Mouse (Mus musculus) midbrain, embryonic 15.5 days (tissue): ENCODE data around the gene Zdhhc8. TPM values are rescaled to one million over a fixed set of nuclear protein-coding genes. Genes with fewer than 3 reads are reported as not detected.

Source experiments
- ATAC-seq: fragments of 200-750 bp; cut with Nextera tagmentation; replicated peaks from 2 replicates; pipeline ENCODE4 v1.8.0; 2017; ENCODE audit warnings: moderate TSS enrichment
- H3K27ac ChIP-seq: fragments of 300-500 bp; sonication (generic); 2 replicates; pipeline ENCODE4 v1.5.1; 2015; ENCODE audit warnings: mild to moderate bottlenecking, inconsistent platforms
- H3K27me3 ChIP-seq: fragments of 300-500 bp; sonication (generic); replicated peaks from 2 replicates; pipeline ENCODE4 v1.6.1; 2015; ENCODE audit warnings: inconsistent platforms
- H3K36me3 ChIP-seq: fragments of 300-500 bp; sonication (generic); replicated peaks from 2 replicates; pipeline ENCODE4 v1.6.1; 2015; ENCODE audit warnings: inconsistent platforms
- H3K4me1 ChIP-seq: fragments of 300-500 bp; sonication (generic); 2 replicates; pipeline ENCODE4 v1.6.1; 2015; ENCODE audit warnings: inconsistent platforms
- H3K4me2 ChIP-seq: fragments of 300-500 bp; sonication (generic); 2 replicates; pipeline ENCODE4 v1.6.1; 2015; ENCODE audit warnings: inconsistent platforms, mild to moderate bottlenecking, moderate library complexity
- H3K4me3 ChIP-seq: fragments of 300-500 bp; sonication (generic); 2 replicates; pipeline ENCODE4 v1.5.1; 2015; ENCODE audit warnings: mild to moderate bottlenecking, inconsistent platforms
- H3K9ac ChIP-seq: fragments of 300-500 bp; sonication (generic); 2 replicates; pipeline ENCODE4 v1.6.1; 2015; ENCODE audit warnings: mild to moderate bottlenecking, inconsistent platforms
- H3K9me3 ChIP-seq: fragments of 300-500 bp; sonication (generic); 2 replicates; pipeline ENCODE4 v1.6.1; 2016; ENCODE audit warnings: inconsistent platforms
- WGBS: fragments of 180-500 bp; shearing (Covaris S2); methylation state at CpG from one replicate; pipeline ENCODE4 v1.1.7; 2015; ENCODE audit warnings: mixed read lengths; 5-methylcytosine and 5-hydroxymethylcytosine counted together
- polyA plus RNA-seq: library from polyadenylated mRNA; unstranded; fragments of >200 nt; fragmentation: Nextera tagmentation; extraction: Ambion mirVana; gene quantifications from 2 replicates; pipeline ENCODE4 v1.2.1, GENCODE M21; 2015

The Zdhhc8 gene
- polyA plus RNA-seq = 15.4 and 19.9 TPM in 2 replicates

- Histone ChIP-seq H3K4me2 (peak within 1 kb of the TSS; percentile 82), H3K27ac (peak within 1 kb of the TSS; percentile 92), H3K27me3 (no peaks in the 10 kb centered on the region), H3K9me3 (no peaks in the 10 kb centered on the region), H3K36me3 (peaks cover 12% of the 10 kb centered on the region; the same call in 1 of the 2 replicates), H3K4me1 (peaks cover 40% of the 10 kb centered on the region), H3K4me3 (peak within 1 kb of the TSS; percentile 66), H3K9ac (peak within 1 kb of the TSS; percentile 86)
- WGBS = 0% methylated on average over 61 of the region's 79 CpGs
- peak; percentile 91 for ATAC-seq
Observed at GRCm38 (mm10) chr16:18234671-18235388, at the start of gene Zdhhc8. TSS of gene Zdhhc8 (minus strand) at chr16:18235136.

GRCm38 (mm10) chr16:18275166-18275565 is 40.2 kb upstream of the Zdhhc8 start:
- Histone ChIP-seq H3K9ac (no peak overlapping the region), H3K27ac (no peak overlapping the region), H3K4me1 (no peaks in the 10 kb centered on the region), H3K4me3 (no peak overlapping the region), H3K27me3 (no peaks in the 10 kb centered on the region), H3K36me3 (peaks cover 68% of the 10 kb centered on the region), H3K9me3 (no peaks in the 10 kb centered on the region), H3K4me2 (no peak overlapping the region)
- no peak for ATAC-seq
- WGBS = 48% methylated on average over 2 of the region's 2 CpGs

- Histone ChIP-seq H3K4me1 (no peaks in the 10 kb centered on the region), H3K27ac (no peak overlapping the region), H3K27me3 (no peaks in the 10 kb centered on the region), H3K4me2 (no peak overlapping the region), H3K9ac (no peak overlapping the region), H3K36me3 (peaks cover 63% of the 10 kb centered on the region), H3K9me3 (no peaks in the 10 kb centered on the region), H3K4me3 (no peak overlapping the region)
- no peak for ATAC-seq
- 94% methylated on average over 5 of the region's 5 CpGs for WGBS
Observed at GRCm38 (mm10) chr16:18268182-18268581, 33.2 kb upstream of the Zdhhc8 start.

GRCm38 (mm10) chr16:18265024-18265423 is 30.1 kb upstream of the Zdhhc8 start:
- Histone ChIP-seq H3K27ac (no peak overlapping the region), H3K36me3 (peaks cover 53% of the 10 kb centered on the region), H3K4me3 (no peak overlapping the region), H3K9ac (no peak overlapping the region), H3K27me3 (no peaks in the 10 kb centered on the region), H3K4me2 (no peak overlapping the region), H3K4me1 (no peaks in the 10 kb centered on the region), H3K9me3 (no peaks in the 10 kb centered on the region)
- no peak for ATAC-seq
- 94% methylated on average over 2 of the region's 2 CpGs for WGBS

- WGBS = 94% methylated on average over 2 of the region's 2 CpGs
- H3K27ac ChIP-seq = no peak within 1 kb of the TSS
- no peak within 1 kb of the TSS for H3K9ac ChIP-seq
- no peak for ATAC-seq
- no peaks in the 10 kb centered on the region for H3K4me1 ChIP-seq
- H3K36me3 ChIP-seq = peaks cover 73% of the 10 kb centered on the region
- no peaks in the 10 kb centered on the region for H3K9me3 ChIP-seq
- H3K4me3 ChIP-seq = no peak within 1 kb of the TSS
- H3K27me3 ChIP-seq = no peaks in the 10 kb centered on the region
- no peak within 1 kb of the TSS for H3K4me2 ChIP-seq
Observed at GRCm38 (mm10) chr16:18258221-18258620, 23.3 kb upstream of the Zdhhc8 start, which contains the start of gene Gm49776. TSS of gene Gm49776 (minus strand) at chr16:18258321.

- Histone ChIP-seq H3K4me1 (peaks cover 25% of the 10 kb centered on the region), H3K9ac (no peak overlapping the region)
- no peak for ATAC-seq
Observed at GRCm38 (mm10) chr16:18253866-18254265, 18.9 kb upstream of the Zdhhc8 start.

GRCm38 (mm10) chr16:18252736-18253135 is 17.8 kb upstream of the Zdhhc8 start:
- no peak overlapping the region for H3K4me2 ChIP-seq
- peaks cover 25% of the 10 kb centered on the region for H3K4me1 ChIP-seq
- H3K9ac ChIP-seq = no peak overlapping the region
- H3K9me3 ChIP-seq = no peaks in the 10 kb centered on the region
- H3K4me3 ChIP-seq = no peak overlapping the region
- peaks cover 60% of the 10 kb centered on the region for H3K36me3 ChIP-seq
- 89% methylated on average over 6 of the region's 6 CpGs for WGBS
- no peaks in the 10 kb centered on the region for H3K27me3 ChIP-seq
- no peak overlapping the region for H3K27ac ChIP-seq
- ATAC-seq = no peak

More at GRCm38 (mm10) chr16:18253866-18254265, 18.9 kb upstream of the Zdhhc8 start:
- Histone ChIP-seq H3K4me2 (no peak overlapping the region), H3K27ac (no peak overlapping the region), H3K4me3 (no peak overlapping the region), H3K9me3 (no peaks in the 10 kb centered on the region), H3K36me3 (peaks cover 69% of the 10 kb centered on the region), H3K27me3 (no peaks in the 10 kb centered on the region)
- 84% methylated on average over 1 of the region's 1 CpGs for WGBS

- Histone ChIP-seq H3K36me3 (peaks cover 48% of the 10 kb centered on the region), H3K27me3 (no peaks in the 10 kb centered on the region), H3K9ac (no peak overlapping the region), H3K27ac (no peak overlapping the region), H3K4me3 (no peak overlapping the region; the same call in 1 of the 2 replicates), H3K4me1 (peaks cover 41% of the 10 kb centered on the region), H3K9me3 (no peaks in the 10 kb centered on the region), H3K4me2 (peak overlapping the region; percentile 78)
- WGBS = 62% methylated on average over 10 of the region's 10 CpGs
- ATAC-seq = no peak
Observed at GRCm38 (mm10) chr16:18250828-18251790, 16.2 kb upstream of the Zdhhc8 start.

- Histone ChIP-seq H3K27ac (no peak overlapping the region), H3K4me2 (peak overlapping the region; percentile 78), H3K9ac (no peak overlapping the region), H3K27me3 (no peaks in the 10 kb centered on the region), H3K9me3 (no peaks in the 10 kb centered on the region), H3K4me1 (peaks cover 41% of the 10 kb centered on the region), H3K36me3 (peaks cover 51% of the 10 kb centered on the region), H3K4me3 (peak overlapping the region; percentile 87)
- 45% methylated on average over 4 of the region's 4 CpGs for WGBS
- ATAC-seq = no peak
Observed at GRCm38 (mm10) chr16:18250231-18250630, 15.3 kb upstream of the Zdhhc8 start.

GRCm38 (mm10) chr16:18249364-18249967 is 14.5 kb upstream of the Zdhhc8 start:
- Histone ChIP-seq H3K36me3 (peaks cover 56% of the 10 kb centered on the region), H3K9me3 (no peaks in the 10 kb centered on the region), H3K27me3 (no peaks in the 10 kb centered on the region), H3K4me2 (peak overlapping the region; percentile 78), H3K4me3 (peak overlapping the region; percentile 87), H3K27ac (peak overlapping the region; percentile 90), H3K9ac (peak overlapping the region; percentile 76), H3K4me1 (peaks cover 41% of the 10 kb centered on the region)
- WGBS = 5% methylated on average over 27 of the region's 27 CpGs
- peak; percentile 31 for ATAC-seq

- Histone ChIP-seq H3K4me2 (peak within 1 kb of the TSS; percentile 78), H3K4me3 (peak within 1 kb of the TSS; percentile 87), H3K4me1 (peaks cover 41% of the 10 kb centered on the region), H3K9me3 (no peaks in the 10 kb centered on the region), H3K36me3 (peaks cover 51% of the 10 kb centered on the region), H3K27me3 (no peaks in the 10 kb centered on the region), H3K9ac (peak within 1 kb of the TSS; percentile 76), H3K27ac (peak within 1 kb of the TSS; percentile 90)
- ATAC-seq = peak; percentile 96
- WGBS = under 1% methylated on average over 97 of the region's 102 CpGs
Observed at GRCm38 (mm10) chr16:18248433-18249363, 13.8 kb upstream of the Zdhhc8 start, which contains the start of the genes Trmt2a and Ranbp1. TSS of gene Trmt2a (plus strand) at chr16:18248679. TSS of gene Ranbp1 (minus strand) at chr16:18248732.
